Mouse (Mus musculus) granulocyte monocyte progenitor cell, adult 5-6 weeks (primary cell): Measurements from ENCODE around the gene Rhoh. TPM values are rescaled to one million over a fixed set of nuclear protein-coding genes. Genes with fewer than 3 reads are reported as not detected.

Experiments
- ATAC-seq: replicated peaks from 2 replicates; pipeline ENCODE4 v1.8.0; 2016; ENCODE audit warnings: mild to moderate bottlenecking, moderate TSS enrichment, inconsistent platforms; ENCODE audit not compliant: poor library complexity, severe bottlenecking
- total RNA-seq, 2 experiments: library from RNA; stranded (forward) in 1 of 2; stranded (reverse) in 1 of 2; fragments of 200-712, 200-1000 nt in 1 of 2; fragments of >200 nt in 1 of 2; fragmentation: Nextera tagmentation in 1 of 2; gene quantifications; 2 replicates each; pipeline ENCODE4 v1.2.3; 2014 to 2017

Gene Rhoh
- 14.4 and 20.0 TPM in 2 replicates for total RNA-seq (2014; fragmentation: Nextera tagmentation)
- total RNA-seq (2017): 14.6 and 18.5 TPM in 2 replicates

- 0 out of 2 replicates have a peak, but pooled peaks have one; percentile 6 for ATAC-seq
Measured at GRCm38 (mm10) chr5:65861154-65861944, at the start of gene Rhoh. Gene Rhoh, plus strand, starts transcription at chr5:65861213.

- peak; percentile 68 for ATAC-seq
Measured at GRCm38 (mm10) chr5:65823601-65824133, 37.3 kb upstream of the Rhoh start.

- no peak for ATAC-seq
Measured at GRCm38 (mm10) chr5:65826476-65826875, 34.5 kb upstream of the Rhoh start.

GRCm38 (mm10) chr5:65827102-65827501 lies 33.9 kb upstream of the Rhoh start:
- no peak for ATAC-seq

- ATAC-seq: 0 out of 2 replicates have a peak, but pooled peaks have one; percentile 30
Measured at GRCm38 (mm10) chr5:65828261-65828660, 32.8 kb upstream of the Rhoh start.

GRCm38 (mm10) chr5:65829059-65829458 lies 32.0 kb upstream of the Rhoh start:
- ATAC-seq: no peak

- peak; percentile 99 for ATAC-seq
Measured at GRCm38 (mm10) chr5:65831917-65832618, 28.9 kb upstream of the Rhoh start.

- no peak for ATAC-seq
Measured at GRCm38 (mm10) chr5:65833092-65833491, 27.9 kb upstream of the Rhoh start.

GRCm38 (mm10) chr5:65833766-65834498 lies 27.1 kb upstream of the Rhoh start:
- ATAC-seq: no peak

- ATAC-seq: no peak
Measured at GRCm38 (mm10) chr5:65838053-65838452, 23.0 kb upstream of the Rhoh start.

- no peak for ATAC-seq
Measured at GRCm38 (mm10) chr5:65842947-65843346, 18.1 kb upstream of the Rhoh start.

GRCm38 (mm10) chr5:65846534-65846933 lies 14.5 kb upstream of the Rhoh start:
- ATAC-seq: peak; percentile 70

GRCm38 (mm10) chr5:65846958-65847357 lies 14.1 kb upstream of the Rhoh start:
- ATAC-seq: no peak

- ATAC-seq: no peak
Measured at GRCm38 (mm10) chr5:65847656-65848055, 13.4 kb upstream of the Rhoh start.

- ATAC-seq: no peak
Measured at GRCm38 (mm10) chr5:65850765-65851164, 10.2 kb upstream of the Rhoh start.

GRCm38 (mm10) chr5:65854786-65855191 lies 6.2 kb upstream of the Rhoh start:
- no peak for ATAC-seq

- no peak for ATAC-seq
Measured at GRCm38 (mm10) chr5:65855571-65855970, 5.4 kb upstream of the Rhoh start.

GRCm38 (mm10) chr5:65856591-65857411 lies 4.2 kb upstream of the Rhoh start:
- peak; percentile 22; the same call in 1 of the 2 replicates for ATAC-seq

GRCm38 (mm10) chr5:65857935-65858334 lies 3.1 kb upstream of the Rhoh start:
- ATAC-seq: no peak

- no peak for ATAC-seq
Measured at GRCm38 (mm10) chr5:65858355-65858754, 2.7 kb upstream of the Rhoh start.
